Mouse (Mus musculus): ENCODE measurements at regions not wholly inside any gene's neighbourhood (a gene's known extent, or its start where the extent isn't known, plus 50 kb on each side); places are given as distances from the start of the nearest gene placed in this dataset.

DNA sequence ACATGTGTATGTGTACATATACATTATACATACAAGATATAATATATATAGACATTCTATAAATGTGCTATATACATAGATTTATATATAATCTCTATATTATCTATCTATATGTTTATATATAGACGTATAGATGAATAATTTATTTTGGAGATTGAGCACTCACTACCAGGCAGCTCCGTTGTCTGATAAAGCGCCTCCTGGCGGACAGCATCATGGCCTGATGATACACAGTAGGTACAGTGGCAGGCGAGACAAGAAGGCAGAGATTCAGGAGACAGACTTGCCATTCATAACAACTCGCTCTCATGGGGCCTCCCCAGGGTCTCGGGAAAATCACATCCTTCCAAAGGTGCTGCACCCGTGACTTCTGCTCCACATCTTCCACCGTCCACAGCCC lies 101.4 kb upstream of the A530016L24Rik start:
- DNase-seq = no peak

DNA sequence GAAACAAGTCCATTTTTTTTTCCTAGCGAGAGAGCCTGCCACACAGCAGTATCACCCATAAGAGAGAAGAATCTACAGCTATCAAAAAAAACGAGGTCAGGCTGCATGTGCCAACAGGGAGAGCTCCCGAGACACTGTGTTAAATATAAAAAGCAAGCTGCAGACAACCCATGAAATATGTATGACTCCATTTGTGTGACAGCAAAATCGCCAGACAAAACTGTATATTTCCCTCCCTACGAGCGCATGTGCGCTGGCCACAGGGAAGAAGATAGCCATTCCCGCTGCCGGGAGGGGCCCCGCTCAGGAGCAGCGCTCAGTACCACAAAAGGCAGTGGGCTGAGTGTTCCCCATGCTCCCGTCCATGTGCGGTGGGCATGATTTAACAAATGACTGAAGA lies 93.3 kb upstream of the A530016L24Rik start:
- no peak for DNase-seq

DNA sequence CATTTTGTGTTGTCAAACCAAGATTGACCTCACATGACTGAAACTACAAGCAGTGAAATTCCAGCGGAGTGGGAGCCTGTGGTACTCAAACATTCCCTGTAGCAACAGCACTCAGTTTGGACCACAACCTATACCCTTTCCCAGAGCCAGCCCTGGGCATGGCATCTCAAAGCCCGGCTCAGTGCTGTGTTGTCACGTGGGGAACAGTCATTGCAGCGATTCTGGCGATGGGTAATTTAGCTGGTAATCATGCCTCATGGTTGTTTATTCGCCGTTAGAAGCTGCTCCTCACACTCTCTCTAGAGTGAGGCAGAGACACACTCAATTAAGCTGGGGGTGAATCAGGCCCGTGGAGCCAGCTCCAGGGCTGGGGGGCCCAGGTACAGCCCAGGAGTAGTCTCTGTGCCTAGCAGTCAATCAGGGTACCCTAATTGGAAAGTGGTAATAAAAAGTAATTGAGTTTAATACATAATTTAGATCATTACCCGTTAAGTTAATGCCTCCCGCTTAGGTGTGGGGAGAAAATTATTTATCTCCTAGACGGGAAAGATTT lies 85.5 kb upstream of the A530016L24Rik start:
- no peak for DNase-seq

DNA sequence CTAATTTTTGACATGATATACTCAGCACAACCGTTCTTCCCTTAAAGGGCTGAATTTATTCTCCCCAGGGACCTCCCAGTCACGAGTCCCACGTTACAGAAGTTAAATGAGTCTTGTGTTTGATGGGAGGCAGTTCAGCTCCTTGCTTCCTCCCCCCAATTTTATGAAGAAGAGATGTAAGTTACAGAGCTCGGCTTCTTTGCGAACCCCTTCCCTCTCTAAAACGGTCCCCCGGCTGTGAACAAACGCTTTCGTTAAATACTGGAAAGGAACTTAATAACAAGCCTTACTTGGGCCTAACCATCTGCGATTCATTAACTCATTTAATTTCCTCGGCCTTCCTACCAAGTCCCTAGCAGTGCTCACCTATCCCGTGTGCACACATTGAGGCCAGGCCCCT lies 84.9 kb upstream of the A530016L24Rik start:
- DNase-seq = no peak

DNA sequence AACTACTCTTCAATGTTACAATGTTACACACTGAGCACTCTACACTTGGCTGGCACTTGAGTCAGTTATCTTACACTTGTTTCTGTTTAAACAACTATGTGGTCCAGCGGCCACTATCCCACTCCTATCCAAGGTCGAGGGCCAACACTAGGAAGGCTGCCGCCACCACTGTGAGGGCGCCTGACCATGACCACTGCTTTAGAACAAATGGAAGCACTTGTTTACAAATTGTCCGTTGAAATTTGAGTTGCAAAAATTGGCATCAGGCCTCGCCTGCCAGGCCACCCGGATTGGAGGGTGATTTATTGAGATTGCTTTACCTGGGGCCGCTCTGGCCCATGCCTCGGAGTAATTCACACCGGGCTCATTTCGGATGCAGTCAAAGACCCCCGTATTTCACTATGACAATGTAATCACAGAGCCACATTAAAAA lies 83.5 kb upstream of the A530016L24Rik start:
- no peak for DNase-seq

DNA sequence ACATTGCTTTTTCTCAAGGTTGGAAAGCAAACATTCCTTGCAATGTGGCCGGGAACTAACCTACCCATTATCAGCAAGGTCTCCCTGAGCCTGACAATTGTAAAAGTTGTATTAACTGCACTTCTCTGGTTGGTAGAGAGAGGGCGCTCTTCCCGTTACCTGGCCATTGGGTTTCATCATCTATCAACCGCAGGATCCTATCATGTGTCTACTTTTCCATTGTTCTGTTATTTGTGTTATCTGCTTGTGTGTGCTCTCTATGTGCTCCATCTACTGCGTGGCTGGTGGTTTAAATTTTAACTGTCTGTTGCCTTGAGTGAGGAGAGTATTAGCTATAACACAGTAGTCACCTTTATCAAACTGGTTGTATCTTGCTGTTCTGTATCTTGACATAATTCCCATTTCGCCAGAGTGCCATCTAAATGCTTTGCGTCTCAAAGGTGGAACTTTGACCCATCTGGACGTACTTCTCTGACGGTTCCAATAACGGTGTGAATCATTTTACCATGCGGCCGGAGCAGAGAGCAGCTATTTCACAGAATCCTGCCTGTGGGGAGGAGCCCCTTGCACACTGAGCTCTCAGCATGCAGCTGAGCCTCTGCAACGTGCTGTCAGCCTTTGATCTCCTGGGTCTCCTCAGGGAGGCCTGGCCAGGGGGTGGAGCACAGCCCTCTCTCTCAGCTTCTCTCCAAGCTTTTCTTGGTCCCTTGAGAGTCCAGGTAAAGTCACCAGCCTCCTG lies 77.5 kb upstream of the A530016L24Rik start:
- DNase-seq = no peak

DNA sequence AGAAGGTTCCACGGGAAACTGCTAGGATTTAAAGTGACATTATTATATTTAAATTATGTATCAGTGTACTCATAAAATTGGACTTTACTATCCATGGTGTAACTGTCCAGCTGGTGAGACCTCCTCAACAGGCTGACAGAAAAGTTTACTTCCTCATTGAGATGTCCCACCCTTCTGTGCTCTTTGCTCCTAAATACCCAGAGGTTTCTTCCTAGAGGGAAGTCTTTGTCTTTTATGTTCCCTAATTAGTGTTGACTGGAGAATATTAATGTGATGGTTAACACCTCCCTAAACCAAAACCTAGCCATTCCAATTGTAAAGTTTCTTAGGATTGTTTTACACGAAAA lies 76.9 kb upstream of the A530016L24Rik start:
- no peak for DNase-seq

DNA sequence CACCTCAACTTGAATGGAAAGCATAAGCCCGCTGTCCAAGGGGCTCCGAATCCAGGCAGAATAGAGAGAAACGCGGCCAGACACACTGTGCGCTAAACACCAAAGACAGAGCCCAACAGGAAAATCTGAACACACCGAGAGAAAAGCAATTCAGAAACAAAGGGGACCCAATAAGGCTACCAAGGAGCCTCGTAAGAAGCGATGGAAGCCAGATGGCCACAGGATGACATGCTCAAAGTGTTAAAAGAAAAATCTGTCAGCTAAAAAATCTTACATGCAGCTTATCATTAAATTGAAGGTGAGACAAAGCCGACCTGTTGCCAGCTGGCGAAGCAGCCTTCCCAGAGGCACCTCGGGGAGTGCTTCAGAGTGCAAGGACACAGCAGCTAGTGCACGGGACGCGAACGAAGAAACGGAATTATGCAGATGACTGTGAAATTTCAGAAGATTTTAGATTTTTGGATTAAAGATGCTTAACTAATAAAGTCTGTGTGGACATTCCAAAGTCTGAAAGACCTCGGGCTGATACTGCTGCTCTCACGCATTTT lies 73.2 kb upstream of the A530016L24Rik start:
- DNase-seq = no peak

DNA sequence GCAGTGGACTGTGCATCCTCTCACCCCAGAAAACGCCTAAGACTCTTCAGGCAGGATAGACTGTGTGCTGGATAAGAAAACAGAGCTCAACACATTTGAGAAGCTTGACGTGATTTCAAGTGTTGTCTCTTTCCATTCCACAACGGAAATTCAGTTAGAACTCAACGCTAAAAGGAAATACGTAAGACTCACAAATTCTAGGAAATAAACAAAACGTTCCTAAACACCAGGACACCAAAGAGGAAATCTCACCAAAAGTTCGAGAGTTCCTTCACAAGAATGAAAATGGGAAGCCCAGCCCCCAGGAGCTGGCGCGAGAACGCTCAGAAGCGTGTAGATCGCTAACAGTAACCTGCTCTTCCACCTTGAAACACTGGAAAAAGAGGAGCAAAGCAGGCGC lies 72.7 kb upstream of the A530016L24Rik start:
- no peak for DNase-seq

DNA sequence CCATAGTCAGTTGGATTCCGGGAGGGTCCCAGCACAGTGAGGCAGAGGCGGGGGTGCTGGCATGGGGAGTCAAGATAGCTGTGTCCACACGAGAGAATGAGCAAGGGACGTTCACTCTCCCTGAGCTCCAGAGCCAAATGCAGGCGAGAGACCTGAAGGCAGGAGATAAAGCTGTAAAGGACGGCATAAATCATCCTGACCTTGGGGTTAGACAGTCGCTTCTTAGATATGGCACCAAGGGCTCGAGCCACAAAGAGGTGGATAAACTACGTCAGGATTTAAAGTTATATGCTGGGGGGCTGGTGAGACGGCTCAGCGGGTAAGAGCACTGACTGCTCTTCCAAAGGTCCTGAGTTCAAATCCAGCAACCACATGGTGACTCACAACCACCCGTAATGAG lies 70.6 kb upstream of the A530016L24Rik start:
- DNase-seq = no peak

DNA sequence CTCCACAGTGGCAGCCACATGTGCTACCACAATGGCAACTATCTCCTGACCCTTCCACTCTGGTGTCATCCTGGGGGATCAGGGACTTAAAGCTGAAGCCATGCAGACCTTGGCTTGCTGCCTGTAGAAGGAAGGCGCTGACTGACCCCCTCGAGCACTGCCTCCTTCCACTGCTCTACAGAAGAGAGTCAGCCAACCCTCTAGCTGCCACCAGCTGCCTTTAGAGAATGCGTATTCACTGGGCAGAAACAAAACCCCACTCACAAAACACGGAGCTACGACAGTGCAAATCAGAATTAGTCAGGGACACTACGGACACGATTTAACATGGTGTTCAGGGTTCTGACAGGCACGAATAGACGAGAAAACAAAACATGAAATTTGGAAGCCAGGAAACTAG lies 67.1 kb upstream of the A530016L24Rik start:
- DNase-seq = no peak

DNA sequence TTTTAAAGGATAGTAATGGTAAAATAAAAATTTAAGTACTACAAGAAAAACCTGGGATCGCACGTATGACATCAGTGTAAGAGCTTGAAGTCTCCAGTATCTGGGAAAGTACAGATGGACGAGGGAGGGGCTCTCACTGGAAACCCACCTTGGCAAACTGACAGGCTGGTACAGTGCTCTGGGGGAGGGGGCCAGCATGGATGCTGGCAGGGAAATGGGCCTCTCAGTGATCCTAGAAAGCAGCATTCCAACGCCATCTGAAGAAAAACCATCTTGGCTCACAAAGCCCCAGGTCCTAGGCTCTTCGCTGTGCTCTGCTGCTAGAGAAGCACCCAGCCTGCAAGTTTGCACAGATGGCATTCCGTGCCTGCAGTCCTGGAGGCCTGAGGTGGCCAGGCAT lies 65.1 kb upstream of the A530016L24Rik start:
- DNase-seq = no peak

DNA sequence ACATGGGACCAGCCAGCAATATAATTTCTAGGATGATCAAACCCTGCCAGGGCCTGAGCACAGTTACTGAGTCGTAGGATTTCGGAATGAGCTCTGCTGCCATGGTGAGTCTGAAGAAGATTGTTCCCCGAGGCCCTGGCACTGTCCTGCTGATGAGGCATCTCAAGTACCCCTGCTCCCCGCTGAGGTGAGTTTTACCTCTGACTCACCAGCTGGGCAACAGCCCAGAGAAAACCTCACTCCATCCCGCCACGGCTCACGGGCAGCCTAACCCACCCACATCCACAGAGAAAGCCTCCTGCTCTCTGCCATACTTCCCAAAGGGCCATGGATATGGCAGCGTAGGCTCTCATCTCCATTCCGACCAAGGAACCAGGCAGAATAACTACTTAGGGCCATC lies 62.6 kb upstream of the A530016L24Rik start:
- DNase-seq = no peak

DNA sequence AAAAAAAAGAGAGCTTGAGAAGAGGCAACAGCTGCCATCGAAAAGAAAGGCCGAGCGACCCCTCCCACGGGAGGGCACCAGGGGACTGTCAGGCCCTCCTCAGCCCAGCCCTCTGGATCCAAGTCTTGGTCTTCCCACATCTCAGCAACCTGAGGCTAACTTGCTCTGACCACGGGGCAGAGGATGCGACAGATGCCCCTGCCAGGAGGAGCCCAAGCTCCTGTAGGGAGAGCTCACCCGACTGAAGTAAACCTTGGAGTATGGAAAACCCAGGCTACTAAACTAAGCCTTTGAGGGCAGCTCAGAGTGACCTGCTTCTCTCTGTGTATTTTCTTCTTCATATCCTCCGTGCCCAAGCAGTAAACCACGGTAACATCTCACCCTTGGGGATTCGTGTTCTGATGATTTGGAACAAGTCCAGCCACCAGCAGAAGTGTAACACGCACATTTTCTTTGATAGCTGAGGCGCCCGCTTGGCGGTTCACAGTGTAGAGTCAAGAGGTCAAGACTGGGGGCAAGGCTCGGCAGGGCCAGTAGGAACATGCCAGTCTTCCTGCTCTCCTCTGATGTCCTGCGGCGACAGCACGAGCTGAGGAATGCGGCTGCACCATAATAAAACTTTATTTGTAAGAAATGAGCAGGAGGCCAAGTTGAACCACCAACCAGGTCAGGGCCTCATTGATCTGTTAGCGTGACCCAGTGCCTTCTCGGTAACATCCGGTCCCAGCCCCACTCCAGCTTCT lies 59.0 kb upstream of the A530016L24Rik start:
- no peak for DNase-seq

DNA sequence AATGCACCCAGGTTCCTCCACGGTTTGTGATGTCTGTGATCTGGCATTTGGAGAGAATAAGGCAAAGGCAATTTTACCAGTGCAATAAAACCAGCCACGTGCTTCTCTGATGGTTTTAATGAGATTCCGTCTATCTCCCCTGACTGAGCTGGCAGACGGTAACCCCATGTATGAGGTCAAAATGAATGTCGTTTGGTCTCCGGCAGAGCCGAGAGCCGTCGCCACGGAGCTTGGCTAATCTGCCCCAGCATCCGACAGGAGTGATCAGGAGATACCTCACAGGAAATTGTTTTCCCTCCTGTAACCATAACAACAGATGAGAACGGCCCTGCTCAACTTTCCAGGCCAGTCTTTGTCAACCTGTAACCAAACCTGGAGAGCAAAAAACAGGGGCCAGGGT lies 55.9 kb upstream of the A530016L24Rik start:
- no peak for DNase-seq

DNA sequence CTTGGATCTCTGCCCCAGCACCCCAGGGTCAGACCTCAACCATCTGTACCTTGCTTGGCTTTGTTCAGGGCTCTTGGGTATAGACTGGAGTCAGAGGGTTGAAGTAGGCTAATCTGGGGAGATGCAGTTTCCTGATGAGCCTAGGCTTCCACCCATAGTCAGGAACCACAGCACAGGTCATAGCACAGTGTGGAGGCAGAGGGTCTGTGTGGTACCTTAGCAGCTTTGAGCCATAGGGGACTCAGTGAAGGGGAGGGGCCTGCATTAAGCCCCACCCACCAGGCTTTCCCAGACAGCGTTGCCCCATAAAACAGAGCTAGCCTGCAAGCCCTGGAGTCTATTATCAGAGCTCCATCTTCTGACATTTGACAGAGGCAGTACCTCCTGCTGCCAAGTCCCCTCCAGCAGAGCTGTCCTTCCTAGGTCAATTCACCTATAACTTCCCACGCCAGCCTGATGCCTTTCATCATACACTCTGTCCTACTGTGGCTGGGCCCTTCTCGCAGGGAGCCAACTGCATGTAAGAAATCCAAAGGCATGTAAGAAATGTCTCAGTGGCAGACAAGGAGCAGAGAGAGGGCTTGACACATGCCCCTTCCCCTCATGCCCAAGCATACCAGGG lies 54.5 kb upstream of the A530016L24Rik start:
- no peak for DNase-seq

DNA sequence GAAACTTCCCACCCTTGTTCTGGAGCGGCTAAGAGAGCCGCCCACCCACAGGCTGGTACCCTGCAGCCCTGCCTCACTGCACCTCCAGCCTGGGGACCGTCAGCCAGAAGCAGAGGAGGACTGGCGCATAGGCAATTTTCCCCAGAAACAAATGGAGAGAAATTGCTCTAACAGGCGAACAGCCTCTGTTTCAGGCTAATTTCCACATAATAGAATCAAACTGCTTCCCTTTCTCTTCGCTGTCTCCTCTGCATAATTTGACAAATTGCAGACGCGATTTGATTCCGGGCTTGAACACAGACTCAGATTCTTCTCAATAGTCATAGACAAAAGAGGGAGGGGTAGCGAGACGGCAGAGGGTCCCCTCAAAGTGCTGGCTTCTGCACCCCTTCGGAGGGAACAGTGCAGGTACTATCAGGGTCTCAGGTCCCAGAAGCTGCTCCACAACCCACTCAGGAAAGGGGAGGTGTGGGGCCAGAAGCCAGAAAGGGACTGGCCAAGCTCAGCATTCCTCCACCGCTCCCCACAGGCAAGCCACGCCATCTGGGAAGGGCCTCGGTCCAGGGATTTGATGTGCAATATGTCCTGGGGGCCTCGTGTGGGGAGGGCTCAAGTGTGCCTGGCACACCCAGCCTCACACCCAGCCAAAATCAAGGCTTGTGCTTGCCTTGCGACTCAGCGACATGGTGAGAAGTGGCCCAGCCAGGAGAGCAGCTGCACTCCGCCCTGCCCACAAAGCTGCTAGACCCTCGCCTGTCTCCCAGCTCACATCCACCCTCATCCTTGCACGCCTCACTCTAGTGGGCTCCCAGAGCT lies 53.7 kb upstream of the A530016L24Rik start:
- DNase-seq = no peak

DNA sequence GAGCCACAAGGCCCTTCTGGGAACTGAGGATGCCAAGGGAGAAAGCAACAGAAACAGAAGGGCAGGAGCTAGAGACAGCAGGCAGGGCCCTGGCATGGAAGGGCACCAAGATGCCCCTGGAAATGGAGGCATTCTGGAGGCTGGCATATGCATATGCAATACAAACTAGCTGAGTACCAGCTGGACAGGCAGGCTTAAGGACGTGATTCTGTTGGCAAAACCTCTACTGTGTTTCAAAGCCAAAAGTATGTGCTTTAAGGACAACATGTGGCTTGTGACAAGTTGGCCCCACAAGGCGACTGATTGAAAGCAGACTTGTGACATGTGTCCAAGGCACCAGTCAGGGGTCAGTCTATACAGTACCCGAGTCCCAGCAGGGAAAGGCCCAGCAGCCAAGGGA lies 52.2 kb upstream of the A530016L24Rik start:
- no peak for DNase-seq

DNA sequence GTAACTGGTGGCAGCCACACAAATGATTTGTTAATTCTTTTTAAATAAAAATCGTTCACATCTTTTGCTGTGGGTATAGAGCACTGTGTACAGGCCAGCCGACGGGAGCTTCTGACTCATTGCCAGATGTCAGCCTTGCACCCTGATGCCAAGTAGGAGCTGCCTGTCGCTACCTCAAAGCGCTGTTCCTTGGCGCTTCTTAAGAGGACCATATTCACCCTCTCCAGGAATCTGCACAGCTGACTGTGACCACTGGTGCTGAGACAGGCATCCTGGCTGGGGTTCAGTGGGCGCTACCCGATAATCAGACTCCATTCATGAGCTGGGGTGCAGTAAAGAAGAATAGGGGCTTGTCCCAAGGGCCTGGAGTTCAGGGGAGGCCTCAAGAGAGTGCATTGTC lies 51.0 kb upstream of the A530016L24Rik start:
- DNase-seq = no peak

Data from kidney, postnatal 10 days (tissue).